ENCODE assay signal across 8 mouse cellular contexts in the genomic region with DNA sequence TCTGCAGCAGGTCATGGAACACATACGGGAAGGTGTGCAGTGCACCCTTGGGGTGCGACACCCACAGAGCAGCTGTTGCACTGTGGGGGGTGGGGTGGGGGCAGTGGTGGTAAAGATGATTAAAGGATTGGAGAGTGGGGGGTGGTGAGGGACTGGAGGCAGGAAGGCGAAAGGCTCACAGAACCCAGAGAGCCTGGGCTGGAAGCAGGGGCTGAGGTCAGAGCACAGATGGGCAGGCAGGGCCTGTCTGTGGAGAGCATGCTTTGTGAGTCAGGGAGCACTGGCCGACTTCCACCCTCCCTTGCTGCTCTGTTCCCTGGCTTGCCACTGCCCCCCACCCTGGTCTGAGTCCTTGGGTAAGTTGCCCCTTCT. TPM values are rescaled to one million over a fixed set of nuclear protein-coding genes. Genes with fewer than 3 reads are reported as not detected.
DNase-seq lines count a peak whose midpoint lies in the region; ATAC-seq lines count a peak whose summit lies in the region.

No protein-coding gene starts in this region.

- H3K4me2 ChIP-seq in heart, embryonic 12.5 days = peak overlapping the region; percentile 78
- peak overlapping the region; percentile 92 for H3K4me2 ChIP-seq in limb, embryonic 15.5 days

- peak; percentile 77 to 82 for DNase-seq in adrenal gland, adult (ENCODE audit: inconsistent age in 2 of 2, low spot score in 1 of 2)
- DNase-seq in adrenal gland, adult 8-10 months = no peak
- DNase-seq in urinary bladder, postnatal 14 days (ENCODE audit: low spot score) = peak; percentile 39
- no peak for DNase-seq in urinary bladder, postnatal 36 days (ENCODE audit: low spot score in 2 of 2)
- DNase-seq in thymus, postnatal 0 days (ENCODE audit: low spot score) = peak; percentile 61
- no peak for DNase-seq in layer of hippocampus, postnatal 14 days (ENCODE audit: low spot score in 2 of 2)

- H3K27me3 ChIP-seq in heart, embryonic 12.5 days (replicated peaks) = no peaks in the 10 kb centered on the region
- no peaks in the 10 kb centered on the region for H3K27me3 ChIP-seq in limb, embryonic 15.5 days

- no peaks in the 10 kb centered on the region for H3K36me3 ChIP-seq in heart, embryonic 12.5 days
- no peaks in the 10 kb centered on the region for H3K36me3 ChIP-seq in limb, embryonic 15.5 days

- H3K9me3 ChIP-seq in heart, embryonic 12.5 days (replicated peaks) = no peaks in the 10 kb centered on the region
- H3K9me3 ChIP-seq in limb, embryonic 15.5 days = no peaks in the 10 kb centered on the region

- peak overlapping the region; percentile 83 for H3K4me3 ChIP-seq in heart, embryonic 12.5 days
- peak overlapping the region; percentile 93; the same call in 1 of the 2 replicates for H3K4me3 ChIP-seq in limb, embryonic 15.5 days

- ATAC-seq in heart, embryonic 12.5 days (ENCODE audit: insufficient number of reproducible peaks, low FRiP score) = no peak
- ATAC-seq in limb, embryonic 15.5 days (ENCODE audit: insufficient number of reproducible peaks, low FRiP score, low TSS enrichment, low read depth) = no peak

- H3K4me1 ChIP-seq in heart, embryonic 12.5 days (replicated peaks) = peaks cover 78% of the 10 kb centered on the region
- peaks cover 82% of the 10 kb centered on the region for H3K4me1 ChIP-seq in limb, embryonic 15.5 days

- 26% methylated on average over 4 of the region's 4 CpGs for WGBS in heart, embryonic 12.5 days
- 28% methylated on average over 4 of the region's 4 CpGs for WGBS in limb, embryonic 15.5 days

- H3K9ac ChIP-seq in heart, embryonic 12.5 days = peak overlapping the region; percentile 98
- H3K9ac ChIP-seq in limb, embryonic 15.5 days = 0 out of 2 replicates have a peak overlapping the region, but pooled peaks have one; percentile 10

- peak overlapping the region; percentile 100 for H3K27ac ChIP-seq in heart, embryonic 12.5 days (ENCODE audit: poor library complexity, severe bottlenecking)
- no peak overlapping the region for H3K27ac ChIP-seq in limb, embryonic 15.5 days

RNA-seq across cellular contexts. Expression of a gene that starts 3.2 kb away (rescaled TPM):
- total RNA-seq in adrenal gland, adult 8-10 months (2022) = 100 to 1,000 TPM in 1 of 4 experiments, 10 to 100 TPM in 3; 82.0 to 111 (median 89.0) TPM
- 53.5 and 56.6 TPM in 2 replicates for polyA plus RNA-seq in heart, embryonic 12.5 days (2016; fragmentation: Nextera tagmentation; extraction: Ambion mirVana)
- 23.3 and 29.8 TPM in 2 replicates for polyA plus RNA-seq in limb, embryonic 15.5 days (2015; fragmentation: Nextera tagmentation; extraction: Ambion mirVana)
- 32.0 and 32.2 TPM in 2 replicates for polyA plus RNA-seq in thymus, postnatal 0 days (2015; fragmentation: Nextera tagmentation; extraction: Ambion mirVana)
- 100 to 1,000 TPM; 146 to 156 TPM for total RNA-seq in layer of hippocampus, postnatal 14 days (2021)

Comparison
In these comparisons a context has a peak if more than half of its experiments do, and no peak if none do; other contexts are left out.
1. DNase-seq: peak in adrenal gland, adult (2 of 2), urinary bladder, postnatal 14 days (single experiment) and thymus, postnatal 0 days (single experiment); none in adrenal gland, adult 8-10 months (single experiment), urinary bladder, postnatal 36 days (0 of 2) and layer of hippocampus, postnatal 14 days (0 of 2).